Mouse (Mus musculus) G1E (cell line): ENCODE measurements around the gene Tmem123.

Source experiments
- CTCF ChIP-seq: IDR thresholded peaks from 2 replicates; pipeline ENCODE4 v1.5.1; 2012; ENCODE audit warnings: low read depth, low read length, inconsistent platforms, mixed read lengths
- GATA1 ChIP-seq: IDR thresholded peaks from 2 replicates; pipeline ENCODE4 v1.6.1; 2012; ENCODE audit warnings: borderline replicate concordance, low read length, inconsistent platforms, mixed read lengths
- GATA2 ChIP-seq: IDR thresholded peaks from 2 replicates; pipeline ENCODE4 v1.6.1; 2012; ENCODE audit warnings: low read depth, low read length, inconsistent platforms, borderline replicate concordance
- POLR2AphosphoS5 ChIP-seq: IDR thresholded peaks from 2 replicates; pipeline ENCODE4 v1.6.1; 2012; ENCODE audit warnings: low read depth, low read length, inconsistent platforms; ENCODE audit not compliant: insufficient replicate concordance
- TAL1 ChIP-seq: conservative IDR thresholded peaks from 2 replicates; pipeline ENCODE4 v1.6.1; 2012; ENCODE audit warnings: low read depth, low read length, inconsistent platforms, mixed read lengths

- no peak for TF ChIP-seq GATA2
- TF ChIP-seq GATA1 = no peak
- no peak for TF ChIP-seq CTCF
- TF ChIP-seq TAL1 = no peak
- no peak for TF ChIP-seq POLR2AphosphoS5
These were observed 71.5 kb downstream of the Tmem123 start for GRCm38 (mm10) chr9:7835302-7835701.
